Mouse (Mus musculus) kidney, adult 2 months (tissue): Measurements from ENCODE around the gene Eml1. TPM values are rescaled to one million over a fixed set of nuclear protein-coding genes. Genes with fewer than 3 reads are reported as not detected.

ENCODE experiments used
- DNase-seq: peaks from one replicate; pipeline ENCODE4 v3.0.0; 2021
- H3K27ac ChIP-seq: fragments of 200-500 bp; 2 replicates; pipeline ENCODE4 v1.5.1; 2012; ENCODE audit warnings: low read depth, low read length, control low read depth, inconsistent platforms; ENCODE audit not compliant: insufficient read depth
- H3K27me3 ChIP-seq: fragments of 200-500 bp; replicated peaks from 2 replicates; pipeline ENCODE4 v1.6.1; 2012; ENCODE audit warnings: mild to moderate bottlenecking, moderate library complexity, low read length, inconsistent platforms; ENCODE audit not compliant: control insufficient read depth, insufficient read depth
- H3K36me3 ChIP-seq: fragments of 200-500 bp; 2 replicates; pipeline ENCODE4 v1.6.1; 2012; ENCODE audit warnings: mild to moderate bottlenecking, moderate library complexity, low read length, inconsistent platforms; ENCODE audit not compliant: control insufficient read depth, insufficient read depth
- H3K4me1 ChIP-seq: fragments of 200-500 bp; 2 replicates; pipeline ENCODE4 v1.6.1; 2011; ENCODE audit warnings: low read length; ENCODE audit not compliant: control insufficient read depth, insufficient read depth
- H3K4me3 ChIP-seq: fragments of 200-500 bp; 2 replicates; pipeline ENCODE4 v1.5.1; 2011; ENCODE audit warnings: mild to moderate bottlenecking, low read depth, low read length, control low read depth; ENCODE audit not compliant: insufficient read depth
- CTCF ChIP-seq: fragments of 200-500 bp; conservative IDR thresholded peaks from 2 replicates; pipeline ENCODE4 v1.5.1; 2011; ENCODE audit warnings: low read depth, mild to moderate bottlenecking, control low read depth, low read length, moderate library complexity, mixed read lengths; ENCODE audit not compliant: insufficient read depth, insufficient read length
- POLR2A ChIP-seq: fragments of 200-500 bp; IDR thresholded peaks from one replicate; pipeline ENCODE4 v1.6.1; 2011; ENCODE audit warnings: low read depth, low read length, control low read depth
- WGBS: fragments of 180-500 bp; shearing (Covaris S2); methylation state at CpG from one replicate; pipeline ENCODE4 v1.1.7; 2018; 5-methylcytosine and 5-hydroxymethylcytosine counted together
- polyA plus RNA-seq: library from polyadenylated mRNA; depleted of rRNA; stranded (reverse); fragments of >200 nt; gene quantifications from 2 replicates; pipeline ENCODE4 v1.2.3, GENCODE M21; 2012; rRNA removed

Eml1 gene
- polyA plus RNA-seq: 14.2 TPM in 2 replicates

DNA sequence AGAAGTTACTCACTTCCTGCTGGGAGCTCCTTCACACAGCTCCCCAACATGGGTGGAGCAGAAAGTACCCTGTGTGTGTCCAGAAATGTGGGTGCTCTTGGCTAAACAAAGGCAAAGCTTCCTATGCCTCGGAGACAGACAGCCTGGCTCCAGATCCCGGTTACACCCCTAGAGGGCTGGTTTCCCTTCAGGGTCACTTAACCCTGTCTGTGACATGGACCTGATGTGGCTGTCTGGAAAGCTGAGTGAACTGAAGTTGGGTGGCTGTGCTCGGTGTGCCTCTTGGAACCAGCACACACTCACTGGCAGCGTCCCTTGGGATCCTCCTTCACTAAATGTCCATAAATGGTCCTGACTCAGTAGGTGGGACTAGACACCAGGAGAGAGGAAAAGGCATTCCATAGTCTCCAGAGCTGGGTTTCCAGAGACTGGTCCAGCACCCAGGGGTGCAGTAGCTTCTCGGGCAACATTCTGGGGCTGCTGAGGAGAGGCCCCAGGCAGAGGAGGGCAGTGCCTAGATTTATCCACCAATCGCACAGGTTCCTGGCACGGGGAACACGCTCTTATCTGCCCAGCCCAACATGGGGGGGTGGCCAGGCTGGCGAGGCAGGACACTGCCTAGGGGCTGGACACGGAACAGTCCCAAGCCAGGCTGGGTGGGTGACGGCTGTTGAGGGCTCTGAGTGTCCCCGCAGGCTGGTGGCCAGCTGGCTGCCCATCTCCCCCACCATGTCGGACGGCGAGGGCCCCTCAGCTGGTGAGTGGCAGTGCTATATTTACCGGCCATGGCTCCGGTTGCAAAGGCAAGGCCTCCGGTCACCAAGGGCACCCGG, at the start of gene Eml1:
TSS of gene Eml1 (plus strand) at position 362 of the 833 bp plus-strand sequence.
- Histone ChIP-seq H3K27ac (peak within 1 kb of the TSS; percentile 80), H3K4me1 (peaks cover 10% of the 10 kb centered on the region; the same call in 1 of the 2 replicates), H3K36me3 (no peaks in the 10 kb centered on the region), H3K4me3 (peak within 1 kb of the TSS; percentile 53), H3K27me3 (no peaks in the 10 kb centered on the region)
- peak; percentile 81 for DNase-seq
- 34% methylated on average over 19 of the region's 19 CpGs for WGBS
- no peak for TF ChIP-seq POLR2A
- no peak for TF ChIP-seq CTCF

- TF ChIP-seq CTCF (no peak), POLR2A (no peak)
- no peak for DNase-seq
- H3K27ac ChIP-seq: no peak overlapping the region
- no peaks in the 10 kb centered on the region for H3K4me1 ChIP-seq
- no peaks in the 10 kb centered on the region for H3K36me3 ChIP-seq
- no peak overlapping the region for H3K4me3 ChIP-seq
- WGBS: 56% methylated on average over 5 of the region's 5 CpGs
- no peaks in the 10 kb centered on the region for H3K27me3 ChIP-seq
These were observed 44.4 kb upstream of the Eml1 start for GRCm38 (mm10) chr12:108326401-108326800.

DNA sequence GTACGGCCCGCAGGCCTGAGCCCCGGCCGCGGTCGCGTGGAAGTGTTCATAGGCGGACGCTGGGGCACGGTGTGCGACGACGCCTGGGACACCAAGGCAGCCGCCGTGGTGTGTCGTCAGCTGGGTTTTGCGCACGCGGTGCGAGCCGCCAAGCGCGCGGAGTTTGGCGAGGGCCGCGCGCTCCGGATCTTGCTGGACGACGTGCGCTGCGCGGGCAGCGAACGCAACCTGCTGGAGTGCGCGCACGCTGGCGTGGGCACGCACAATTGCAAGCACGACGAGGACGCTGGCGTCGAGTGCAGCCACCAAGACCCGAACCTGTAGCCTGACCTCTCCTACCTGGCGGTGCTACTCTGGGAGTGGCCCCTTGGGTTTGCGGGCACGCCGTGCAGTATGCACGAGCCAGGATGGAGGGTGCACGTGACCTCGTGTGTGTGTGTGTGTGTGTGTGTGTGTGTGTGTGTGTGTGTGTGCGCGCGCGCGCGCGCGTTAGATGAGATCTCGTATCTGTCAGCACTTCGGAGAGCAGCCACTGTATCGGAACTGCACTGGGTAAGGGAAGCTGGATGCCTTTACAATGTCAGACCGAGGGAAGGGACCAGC, 42.8 kb upstream of the Eml1 start:
- Histone ChIP-seq H3K36me3 (no peaks in the 10 kb centered on the region), H3K4me3 (no peak overlapping the region), H3K27ac (no peak overlapping the region), H3K27me3 (no peaks in the 10 kb centered on the region), H3K4me1 (no peaks in the 10 kb centered on the region)
- TF ChIP-seq CTCF (no peak), POLR2A (no peak)
- 2% methylated on average over 66 of the region's 66 CpGs for WGBS
- no peak for DNase-seq

DNA sequence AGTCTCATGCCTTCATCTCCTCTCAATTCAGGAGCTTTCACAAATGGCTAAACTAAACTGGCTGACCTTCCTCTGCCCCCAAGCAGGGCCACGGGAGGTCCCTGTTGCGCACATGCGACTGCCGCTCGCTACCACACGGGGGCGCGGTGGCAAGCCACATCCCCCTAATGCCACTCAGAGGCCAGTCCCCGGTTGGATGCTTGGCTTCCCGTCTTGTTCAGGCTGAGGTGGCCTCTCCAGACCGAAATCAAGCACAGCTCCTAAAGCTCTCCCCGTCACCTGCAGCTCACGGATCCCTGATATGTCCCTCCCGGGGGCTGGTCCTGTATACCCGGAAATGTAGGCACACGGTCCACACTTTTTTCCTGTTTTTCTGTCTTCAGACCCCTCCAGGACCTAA, 37.7 kb upstream of the Eml1 start:
- TF ChIP-seq POLR2A (no peak), CTCF (peak; percentile 92)

GRCm38 (mm10) chr12:108333481-108333882, 37.3 kb upstream of the Eml1 start:
- WGBS: 1% methylated on average over 22 of the region's 22 CpGs
- DNase-seq: no peak
- Histone ChIP-seq H3K36me3 (no peaks in the 10 kb centered on the region), H3K27me3 (no peaks in the 10 kb centered on the region), H3K27ac (peak overlapping the region; percentile 10; the same call in 1 of the 2 replicates), H3K4me1 (no peaks in the 10 kb centered on the region; the same call in 1 of the 2 replicates), H3K4me3 (peak overlapping the region; percentile 38)
- TF ChIP-seq POLR2A: no peak
- no peak for TF ChIP-seq CTCF

More for the DNA sequence above, 37.7 kb upstream of the Eml1 start:
- DNase-seq: peak; percentile 90
- Histone ChIP-seq H3K36me3 (no peaks in the 10 kb centered on the region), H3K4me3 (peak overlapping the region; percentile 38), H3K4me1 (no peaks in the 10 kb centered on the region; the same call in 1 of the 2 replicates), H3K27me3 (no peaks in the 10 kb centered on the region), H3K27ac (no peak overlapping the region)
- WGBS: 4% methylated on average over 16 of the region's 16 CpGs

GRCm38 (mm10) chr12:108333895-108334445, 36.8 kb upstream of the Eml1 start, which contains the start of gene Cyp46a1:
Gene Cyp46a1, plus strand, starts transcription at chr12:108334381.
- H3K4me1 ChIP-seq: no peaks in the 10 kb centered on the region; the same call in 1 of the 2 replicates
- H3K36me3 ChIP-seq: no peaks in the 10 kb centered on the region
- no peaks in the 10 kb centered on the region for H3K27me3 ChIP-seq
- 1% methylated on average over 46 of the region's 56 CpGs for WGBS
- peak within 1 kb of the TSS; percentile 10; the same call in 1 of the 2 replicates for H3K27ac ChIP-seq
- DNase-seq: peak; percentile 100
- peak within 1 kb of the TSS; percentile 55 for H3K4me3 ChIP-seq
- no peak for TF ChIP-seq CTCF
- TF ChIP-seq POLR2A: no peak
